Mouse (Mus musculus) limb, embryonic 14.5 days (tissue): ENCODE data around the gene Bcl2l13. TPM values are rescaled to one million over a fixed set of nuclear protein-coding genes. Genes with fewer than 3 reads are reported as not detected.

Experiments used
- ATAC-seq: fragments of 200-750 bp; cut with Nextera tagmentation; 2 replicates; pipeline ENCODE4 v1.8.0; 2017; ENCODE audit warnings: low read depth, moderate number of reproducible peaks, moderate TSS enrichment; ENCODE audit not compliant: low FRiP score
- DNase-seq: peaks from one replicate; pipeline ENCODE4 v3.0.0-alpha.2; 2015; ENCODE audit warnings: low spot score
- H3K27ac ChIP-seq: fragments of 300-500 bp; sonication (generic); replicated peaks from 2 replicates; pipeline ENCODE4 v1.5.1; 2014; ENCODE audit warnings: low read depth, mild to moderate bottlenecking, low read length, moderate library complexity, mixed read lengths
- H3K27me3 ChIP-seq: fragments of 300-500 bp; sonication (generic); 2 replicates; pipeline ENCODE4 v1.6.1; 2014; ENCODE audit warnings: low read length, mixed read lengths; ENCODE audit not compliant: control insufficient read depth, insufficient read depth
- H3K36me3 ChIP-seq: fragments of 300-500 bp; sonication (generic); 2 replicates; pipeline ENCODE4 v1.6.1; 2014; ENCODE audit warnings: mild to moderate bottlenecking, low read length, moderate library complexity, mixed read lengths; ENCODE audit not compliant: control insufficient read depth, insufficient read depth
- H3K4me1 ChIP-seq: fragments of 300-500 bp; sonication (generic); 2 replicates; pipeline ENCODE4 v1.6.1; 2014; ENCODE audit warnings: antibody characterized with exemption, low read length, mixed read lengths; ENCODE audit not compliant: control insufficient read depth, insufficient read depth
- H3K4me2 ChIP-seq: fragments of 300-500 bp; sonication (generic); replicated peaks from 2 replicates; pipeline ENCODE4 v1.6.1; 2014; ENCODE audit warnings: low read depth, mild to moderate bottlenecking, low read length, moderate library complexity; ENCODE audit not compliant: severe bottlenecking
- H3K4me3 ChIP-seq: fragments of 300-500 bp; sonication (generic); replicated peaks from 2 replicates; pipeline ENCODE4 v1.5.1; 2014; ENCODE audit warnings: low read length
- H3K9ac ChIP-seq: fragments of 300-500 bp; sonication (generic); 2 replicates; pipeline ENCODE4 v1.6.1; 2014; ENCODE audit warnings: mild to moderate bottlenecking, low read depth, low read length, moderate library complexity; ENCODE audit not compliant: severe bottlenecking
- H3K9me3 ChIP-seq: fragments of 300-500 bp; sonication (generic); 2 replicates; pipeline ENCODE4 v1.6.1; 2016; ENCODE audit warnings: low read length; ENCODE audit not compliant: control insufficient read depth
- POLR2A ChIP-seq: fragments of 200-500 bp; IDR thresholded peaks from 2 replicates; pipeline ENCODE4 v1.8.0; 2012; ENCODE audit warnings: inconsistent platforms, mild to moderate bottlenecking, moderate library complexity, borderline replicate concordance; ENCODE audit not compliant: insufficient read depth, insufficient read length; ENCODE audit errors: extremely low read depth
- WGBS: fragments of 180-500 bp; shearing (Covaris S2); extraction: QIAGEN DNeasy Blood & Tissue Kit; methylation state at CpG from one replicate; pipeline ENCODE4 v1.1.7; 2014; 5-methylcytosine and 5-hydroxymethylcytosine counted together
- polyA plus RNA-seq, 2 experiments: library from polyadenylated mRNA; depleted of rRNA in 1 of 2; stranded (reverse) in 1 of 2; unstranded in 1 of 2; fragments of >200 nt; fragmentation: Nextera tagmentation in 1 of 2; extraction: Ambion mirVana in 1 of 2; gene quantifications; 2 replicates each; pipeline versions ENCODE4 v1.2.1 to v1.2.3; 2012 to 2014

The Bcl2l13 gene
- polyA plus RNA-seq, 2 experiments = 23.7 to 27.4 TPM

DNA sequence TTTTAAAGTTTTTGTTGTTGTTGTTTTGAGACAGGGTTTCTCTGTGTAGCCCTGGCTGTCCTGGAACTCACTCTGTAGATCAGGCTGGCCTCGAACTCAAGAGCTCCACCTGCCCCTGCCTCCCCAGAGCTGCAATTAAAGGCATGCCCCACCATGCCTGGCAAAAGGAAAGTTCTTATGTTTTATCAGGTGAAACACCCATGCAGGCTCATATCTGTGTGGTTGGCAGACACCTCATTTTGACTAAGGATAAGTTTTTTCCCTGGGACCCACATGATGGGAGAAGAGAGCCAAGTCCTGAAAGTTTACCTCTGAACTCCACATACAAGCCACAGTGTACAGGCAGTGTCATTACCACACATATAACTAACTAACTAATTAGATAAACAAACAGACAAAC, 6.0 kb upstream of the Bcl2l13 start:
- ATAC-seq (no peak), DNase-seq (no peak)
- Histone ChIP-seq H3K4me2 (no peak overlapping the region), H3K9me3 (no peaks in the 10 kb centered on the region), H3K9ac (no peak overlapping the region), H3K4me1 (no peaks in the 10 kb centered on the region), H3K36me3 (no peaks in the 10 kb centered on the region), H3K27ac (no peak overlapping the region), H3K27me3 (no peaks in the 10 kb centered on the region), H3K4me3 (no peak overlapping the region)
- 54% methylated on average over 1 of the region's 1 CpGs for WGBS
- no peak for TF ChIP-seq POLR2A

- Histone ChIP-seq H3K4me1 (no peaks in the 10 kb centered on the region), H3K36me3 (no peaks in the 10 kb centered on the region), H3K9ac (no peak overlapping the region), H3K4me2 (no peak overlapping the region), H3K27me3 (no peaks in the 10 kb centered on the region), H3K4me3 (no peak overlapping the region), H3K9me3 (no peaks in the 10 kb centered on the region), H3K27ac (no peak overlapping the region)
- ATAC-seq (no peak), DNase-seq (no peak)
- 60% methylated on average over 4 of the region's 4 CpGs for WGBS
- TF ChIP-seq POLR2A = no peak
Measured at GRCm38 (mm10) chr6:120830866-120831608, 5.0 kb upstream of the Bcl2l13 start.

- Histone ChIP-seq H3K4me2 (no peak overlapping the region), H3K9me3 (no peaks in the 10 kb centered on the region), H3K36me3 (no peaks in the 10 kb centered on the region), H3K27ac (no peak overlapping the region), H3K27me3 (no peaks in the 10 kb centered on the region), H3K9ac (no peak overlapping the region), H3K4me3 (no peak overlapping the region), H3K4me1 (peaks cover 2% of the 10 kb centered on the region)
- TF ChIP-seq POLR2A = no peak
- DNase-seq (no peak), ATAC-seq (no peak)
- 66% methylated on average over 4 of the region's 4 CpGs for WGBS
Measured at GRCm38 (mm10) chr6:120832097-120832496, 3.9 kb upstream of the Bcl2l13 start.

DNA sequence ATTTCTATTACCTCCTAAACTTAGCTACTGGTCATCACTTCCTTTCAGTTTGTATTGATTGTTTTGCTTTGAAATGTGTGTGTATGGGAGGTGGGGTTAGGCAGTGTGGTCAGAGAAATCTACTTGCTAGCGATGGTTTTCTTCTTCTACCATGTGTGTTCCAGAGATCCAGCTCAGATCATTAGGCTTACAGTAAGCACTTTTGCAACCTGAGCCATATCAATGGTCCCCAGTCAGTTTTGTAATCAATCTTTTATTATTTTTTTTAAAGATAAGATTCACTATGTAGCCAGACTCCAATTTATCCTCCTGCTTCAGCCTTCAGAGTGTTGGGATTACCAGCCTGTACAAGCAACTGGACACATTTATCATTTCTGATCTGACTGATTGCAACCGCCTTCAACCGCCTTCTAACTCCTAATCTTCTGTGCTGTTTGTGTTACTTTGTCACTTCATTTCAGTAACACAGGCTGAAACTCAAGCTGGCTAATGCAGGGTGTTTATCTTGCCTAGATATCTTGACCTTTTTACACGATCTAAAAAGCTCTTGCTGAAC, 1.2 kb upstream of the Bcl2l13 start:
- Histone ChIP-seq H3K9me3 (no peaks in the 10 kb centered on the region), H3K36me3 (no peaks in the 10 kb centered on the region), H3K27ac (no peak overlapping the region), H3K27me3 (no peaks in the 10 kb centered on the region), H3K4me2 (no peak overlapping the region), H3K9ac (no peak overlapping the region), H3K4me1 (peaks cover 4% of the 10 kb centered on the region), H3K4me3 (no peak overlapping the region)
- no peak for DNase-seq
- 88% methylated on average over 4 of the region's 4 CpGs for WGBS
- no peak for TF ChIP-seq POLR2A
- no peak for ATAC-seq

DNA sequence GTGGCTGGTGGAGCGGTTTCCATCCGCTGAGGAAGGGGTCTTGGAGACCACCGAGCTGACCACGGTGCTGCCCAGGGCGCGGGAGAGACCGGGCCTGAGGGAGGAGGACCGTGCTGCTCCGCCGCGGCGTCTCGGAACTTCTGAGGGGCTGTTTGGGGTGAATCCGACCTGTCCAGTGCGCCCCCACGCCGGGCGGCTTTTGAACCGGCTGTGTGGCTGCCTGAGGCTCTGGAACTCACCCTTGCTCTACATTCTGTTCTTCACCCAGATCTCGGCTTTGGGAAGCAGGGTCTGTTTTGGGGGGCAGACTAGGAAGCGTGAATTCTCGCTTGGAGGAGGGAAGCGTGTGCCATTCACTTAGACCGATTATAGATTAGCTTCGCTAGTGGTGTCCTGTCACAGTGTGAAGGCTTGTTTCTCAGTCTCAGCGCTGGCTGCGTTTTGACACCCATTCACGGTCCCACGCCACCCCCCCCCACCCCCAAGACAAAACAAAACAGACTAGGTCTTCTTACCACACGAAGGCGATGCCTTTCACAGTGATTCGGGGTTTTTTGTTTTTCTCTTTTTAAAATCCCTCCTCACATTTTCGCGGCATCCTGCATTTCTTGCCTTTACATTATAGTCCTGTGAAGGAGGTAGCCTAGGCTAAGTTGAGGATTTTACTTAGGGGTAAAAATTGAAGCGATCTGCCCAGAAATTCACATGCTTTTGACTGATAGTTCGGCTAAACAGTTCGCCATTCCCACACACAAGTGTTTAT, 558 bp downstream of the Bcl2l13 start:
- H3K36me3 ChIP-seq = no peaks in the 10 kb centered on the region
- H3K9ac ChIP-seq = peak overlapping the region; percentile 97
- ATAC-seq = peak; percentile 77
- WGBS = 6% methylated on average over 26 of the region's 37 CpGs
- peak overlapping the region; percentile 54 for H3K4me2 ChIP-seq
- no peak for TF ChIP-seq POLR2A
- peak; percentile 15 for DNase-seq
- H3K4me1 ChIP-seq = peaks cover 4% of the 10 kb centered on the region
- H3K9me3 ChIP-seq = no peaks in the 10 kb centered on the region
- H3K27me3 ChIP-seq = no peaks in the 10 kb centered on the region
- peak overlapping the region; percentile 94 for H3K27ac ChIP-seq
- H3K4me3 ChIP-seq = peak overlapping the region; percentile 87
